Mouse (Mus musculus): ENCODE results near the gene Gm14226. TPM values are rescaled to one million over a fixed set of nuclear protein-coding genes. Genes with fewer than 3 reads are reported as not detected.

The Gm14226 gene
- polyA plus RNA-seq, 1 experiment from 2014 or later: 0.26 TPM

GRCm38 (mm10) chr2:155075649-155076048 is 57.6 kb downstream of the Gm14226 start:
- TF ChIP-seq CTCF (IDR thresholded peaks at IDR 0.05; ENCODE audit: low read depth): no peak
- ATAC-seq (ENCODE audit: insufficient read depth) (no peak), DNase-seq (no peak)
- Histone ChIP-seq H3K27me3 (ENCODE audit: insufficient read depth, low read length) (no peaks in the 10 kb centered on the region), H3K27ac (ENCODE audit: low read depth) (no peak overlapping the region), H3K4me2 (no peak overlapping the region), H3K4me1 (ENCODE audit: insufficient read depth) (peaks cover 10% of the 10 kb centered on the region), H3K9ac (no peak overlapping the region), H3K36me3 (ENCODE audit: insufficient read depth) (peaks cover 4% of the 10 kb centered on the region; the same call in 1 of the 2 replicates), H3K9me3 (ENCODE audit: low read depth, low read length) (no peaks in the 10 kb centered on the region), H3K4me3 (ENCODE audit: low read depth, low read length) (no peak overlapping the region)
- 74% methylated on average over 6 of the region's 6 CpGs for WGBS

Other genes starting within 250 kb of the Gm14226 start
- gene Gm14214, start 248.2 kb upstream of the Gm14226 start, polyA plus RNA-seq (2014; fragmentation: Nextera tagmentation; extraction: Ambion mirVana): not detected in 2 replicates
- gene Raly, start 227.2 kb upstream of the Gm14226 start, polyA plus RNA-seq (2014; fragmentation: Nextera tagmentation; extraction: Ambion mirVana): 64.3 and 72.9 TPM in 2 replicates
- not detected in 2 replicates for gene a, start 226.9 kb upstream of the Gm14226 start, polyA plus RNA-seq (2014; fragmentation: Nextera tagmentation; extraction: Ambion mirVana)
- 99.7 and 110 TPM in 2 replicates for gene Eif2s2, start 125.3 kb upstream of the Gm14226 start, polyA plus RNA-seq (2014; fragmentation: Nextera tagmentation; extraction: Ambion mirVana)
- 74.7 and 85.6 TPM in 2 replicates for gene Ahcy, start 56.2 kb downstream of the Gm14226 start, polyA plus RNA-seq (2014; fragmentation: Nextera tagmentation; extraction: Ambion mirVana)
- 52.9 and 57.1 TPM in 2 replicates for gene Itch, start 115.2 kb downstream of the Gm14226 start, polyA plus RNA-seq (2014; fragmentation: Nextera tagmentation; extraction: Ambion mirVana)
- 397 and 400 TPM in 2 replicates for gene Dynlrb1, start 218.3 kb downstream of the Gm14226 start, polyA plus RNA-seq (2014; fragmentation: Nextera tagmentation; extraction: Ambion mirVana)

All from lung, embryonic 14.5 days (tissue).